Mouse (Mus musculus) hindbrain, embryonic 16.5 days (tissue): ENCODE data around the gene Ercc8. TPM values are rescaled to one million over a fixed set of nuclear protein-coding genes. Genes with fewer than 3 reads are reported as not detected.

Experiments used
- ATAC-seq: fragments of 200-750 bp; cut with Nextera tagmentation; 2 replicates; pipeline ENCODE4 v1.8.0; 2017; ENCODE audit warnings: moderate TSS enrichment, moderate library complexity
- H3K27ac ChIP-seq: fragments of 300-500 bp; sonication (generic); 2 replicates; pipeline ENCODE4 v1.5.1; 2014; ENCODE audit warnings: low read depth, mild to moderate bottlenecking, control low read depth, low read length, moderate library complexity
- H3K27me3 ChIP-seq: fragments of 300-500 bp; sonication (generic); replicated peaks from 2 replicates; pipeline ENCODE4 v1.6.1; 2014; ENCODE audit warnings: low read length; ENCODE audit not compliant: control insufficient read depth, insufficient read depth
- H3K36me3 ChIP-seq: fragments of 300-500 bp; sonication (generic); 2 replicates; pipeline ENCODE4 v1.6.1; 2014; ENCODE audit warnings: mild to moderate bottlenecking, low read length, moderate library complexity, mixed read lengths; ENCODE audit not compliant: control insufficient read depth, insufficient read depth
- H3K4me1 ChIP-seq: fragments of 300-500 bp; sonication (generic); 2 replicates; pipeline ENCODE4 v1.6.1; 2014; ENCODE audit warnings: low read depth, low read length; ENCODE audit not compliant: control insufficient read depth, insufficient read depth
- H3K4me2 ChIP-seq: fragments of 300-500 bp; sonication (generic); 2 replicates; pipeline ENCODE4 v1.6.1; 2014; ENCODE audit warnings: mild to moderate bottlenecking, low read length, control low read depth, moderate library complexity
- H3K4me3 ChIP-seq: fragments of 300-500 bp; sonication (generic); 2 replicates; pipeline ENCODE4 v1.5.1; 2014; ENCODE audit warnings: mild to moderate bottlenecking, low read length, control low read depth, moderate library complexity
- H3K9ac ChIP-seq: fragments of 300-500 bp; sonication (generic); 2 replicates; pipeline ENCODE4 v1.6.1; 2014; ENCODE audit warnings: low read depth, mild to moderate bottlenecking, control low read depth, low read length, moderate library complexity
- H3K9me3 ChIP-seq: fragments of 300-500 bp; sonication (generic); 2 replicates; pipeline ENCODE4 v1.6.1; 2014; ENCODE audit warnings: mild to moderate bottlenecking, low read length, moderate library complexity; ENCODE audit not compliant: control insufficient read depth
- WGBS: fragments of 180-500 bp; shearing (Covaris S2); extraction: QIAGEN DNeasy Blood & Tissue Kit; methylation state at CpG from one replicate; pipeline ENCODE4 v1.1.7; 2014; 5-methylcytosine and 5-hydroxymethylcytosine counted together
- polyA plus RNA-seq: library from polyadenylated mRNA; unstranded; fragments of >200 nt; fragmentation: Nextera tagmentation; extraction: Ambion mirVana; gene quantifications from 2 replicates; pipeline ENCODE4 v1.2.1, GENCODE M21; 2015

The Ercc8 gene
- polyA plus RNA-seq, 1 experiment from 2014 or later = 32.3 TPM

DNA sequence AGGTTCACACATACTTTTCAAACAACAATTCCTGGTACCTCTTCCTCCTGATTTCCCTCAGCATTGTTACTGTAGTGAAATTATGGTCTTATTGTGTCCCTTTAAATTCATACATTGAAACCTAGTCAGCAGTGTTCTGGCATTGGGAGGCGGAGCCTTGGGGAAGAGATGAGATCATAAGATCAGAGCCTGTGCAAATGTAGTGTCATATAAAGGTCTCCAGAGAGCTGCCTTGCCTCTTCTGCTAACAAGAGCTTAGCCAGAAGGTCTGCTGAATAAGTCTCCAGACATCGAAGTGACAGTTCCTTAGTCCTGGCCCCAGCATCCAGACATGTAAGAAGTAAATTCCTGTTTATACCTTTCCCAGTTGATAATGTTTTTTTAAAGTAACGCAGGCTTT is 46.3 kb downstream of the Ercc8 start:
- 92% methylated on average over 3 of the region's 3 CpGs for WGBS
- no peak for ATAC-seq
- H3K4me3 ChIP-seq = no peak overlapping the region
- H3K27me3 ChIP-seq = no peaks in the 10 kb centered on the region
- no peak overlapping the region for H3K4me2 ChIP-seq
- H3K36me3 ChIP-seq = no peaks in the 10 kb centered on the region
- no peaks in the 10 kb centered on the region for H3K4me1 ChIP-seq
- no peak overlapping the region for H3K27ac ChIP-seq
- H3K9me3 ChIP-seq = no peaks in the 10 kb centered on the region
- no peak overlapping the region for H3K9ac ChIP-seq

- Histone ChIP-seq H3K27me3 (no peaks in the 10 kb centered on the region), H3K4me2 (no peak overlapping the region), H3K9ac (no peak overlapping the region), H3K4me3 (no peak overlapping the region), H3K27ac (no peak overlapping the region), H3K9me3 (no peaks in the 10 kb centered on the region), H3K36me3 (no peaks in the 10 kb centered on the region), H3K4me1 (no peaks in the 10 kb centered on the region)
- 94% methylated on average over 2 of the region's 2 CpGs for WGBS
- ATAC-seq = no peak
Observed at GRCm38 (mm10) chr13:108207447-108207846, 48.9 kb downstream of the Ercc8 start.

DNA sequence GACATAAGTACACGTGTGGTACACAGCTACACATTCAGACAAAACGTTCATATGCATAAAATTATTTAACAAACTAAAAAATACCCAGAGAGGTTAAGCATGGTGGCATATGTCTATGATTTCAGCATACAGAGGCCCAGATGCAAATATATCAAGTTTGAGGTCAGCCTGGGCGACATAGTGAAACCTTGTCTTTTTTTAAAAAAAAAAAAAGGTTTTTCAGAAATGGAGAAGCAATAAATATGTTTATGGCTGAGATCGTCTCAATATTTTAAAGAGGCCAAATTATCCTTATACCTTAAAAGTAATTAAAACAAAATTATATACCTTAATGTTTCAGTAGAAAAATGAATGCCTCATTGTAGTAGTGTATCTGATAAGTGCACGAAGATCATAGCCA is 49.6 kb downstream of the Ercc8 start:
- Histone ChIP-seq H3K4me3 (no peak overlapping the region), H3K9ac (no peak overlapping the region), H3K4me1 (no peaks in the 10 kb centered on the region), H3K9me3 (no peaks in the 10 kb centered on the region), H3K27ac (no peak overlapping the region), H3K4me2 (no peak overlapping the region), H3K27me3 (peaks cover under 1% of the 10 kb centered on the region; the same call in 1 of the 2 replicates), H3K36me3 (no peaks in the 10 kb centered on the region)
- WGBS = 76% methylated on average over 5 of the region's 5 CpGs
- ATAC-seq = no peak

DNA sequence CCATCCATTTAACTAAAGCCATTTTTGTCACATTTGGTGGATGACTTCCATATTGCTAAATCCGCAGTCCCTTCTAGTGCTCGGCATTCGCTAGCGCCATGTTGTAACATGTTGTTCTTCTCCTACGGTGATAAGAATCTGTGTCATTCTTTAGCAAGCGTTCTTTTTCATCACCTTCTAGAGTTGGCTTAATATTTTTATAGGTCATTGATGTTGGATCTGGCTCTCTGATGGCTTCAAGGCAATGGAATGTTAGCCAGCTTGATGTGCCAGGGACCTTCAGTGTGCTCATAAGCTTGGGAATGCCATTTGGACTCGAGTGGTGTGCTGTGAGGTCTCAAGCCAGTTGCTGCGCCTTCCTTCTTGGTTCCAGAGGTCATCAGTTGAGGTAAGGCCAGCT is 52.4 kb downstream of the Ercc8 start:
- 91% methylated on average over 8 of the region's 8 CpGs for WGBS

DNA sequence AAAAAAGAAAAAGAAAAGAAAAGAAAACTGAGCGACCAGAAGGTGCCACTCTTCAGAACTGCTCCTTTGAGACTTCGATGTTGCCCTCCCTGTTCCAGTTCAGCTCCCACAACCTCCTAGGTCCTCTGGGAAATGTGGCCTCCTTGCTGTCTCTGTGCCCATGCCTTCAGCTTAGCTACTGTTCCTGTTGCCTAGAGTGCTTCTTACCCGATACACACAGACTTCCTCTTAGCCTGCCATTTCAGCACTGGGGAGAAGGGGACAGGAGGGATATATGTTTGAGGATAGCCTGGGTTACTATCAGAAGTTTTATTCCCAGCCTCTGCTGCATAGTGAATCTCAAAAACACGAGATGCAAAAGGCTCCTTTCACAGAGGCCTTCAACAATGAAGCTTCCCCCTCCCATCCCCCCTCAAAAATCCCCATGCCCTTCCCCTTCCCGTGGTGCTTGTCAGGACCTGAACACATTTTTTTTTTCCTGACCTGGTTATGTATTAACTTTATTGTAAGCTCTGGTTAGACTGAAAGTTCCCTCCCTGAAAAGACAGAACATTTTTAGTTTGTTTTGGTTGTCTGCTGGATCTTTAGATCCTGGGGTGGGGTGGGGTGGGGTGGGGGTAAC is 54.0 kb downstream of the Ercc8 start:
- WGBS = 43% methylated on average over 5 of the region's 5 CpGs
- no peak overlapping the region for H3K4me3 ChIP-seq
- H3K4me2 ChIP-seq = no peak overlapping the region
- peaks cover 11% of the 10 kb centered on the region for H3K27me3 ChIP-seq
- H3K4me1 ChIP-seq = peaks cover 4% of the 10 kb centered on the region
- no peak overlapping the region for H3K9ac ChIP-seq
- no peak for ATAC-seq
- no peaks in the 10 kb centered on the region for H3K9me3 ChIP-seq
- H3K36me3 ChIP-seq = no peaks in the 10 kb centered on the region
- no peak overlapping the region for H3K27ac ChIP-seq

More for the DNA sequence above, 52.4 kb downstream of the Ercc8 start:
- H3K9ac ChIP-seq = no peak overlapping the region
- H3K4me3 ChIP-seq = no peak overlapping the region
- no peaks in the 10 kb centered on the region for H3K9me3 ChIP-seq
- no peak for ATAC-seq
- no peaks in the 10 kb centered on the region for H3K36me3 ChIP-seq
- no peak overlapping the region for H3K27ac ChIP-seq
- peaks cover 7% of the 10 kb centered on the region for H3K27me3 ChIP-seq
- H3K4me2 ChIP-seq = no peak overlapping the region
- H3K4me1 ChIP-seq = peaks cover 4% of the 10 kb centered on the region

DNA sequence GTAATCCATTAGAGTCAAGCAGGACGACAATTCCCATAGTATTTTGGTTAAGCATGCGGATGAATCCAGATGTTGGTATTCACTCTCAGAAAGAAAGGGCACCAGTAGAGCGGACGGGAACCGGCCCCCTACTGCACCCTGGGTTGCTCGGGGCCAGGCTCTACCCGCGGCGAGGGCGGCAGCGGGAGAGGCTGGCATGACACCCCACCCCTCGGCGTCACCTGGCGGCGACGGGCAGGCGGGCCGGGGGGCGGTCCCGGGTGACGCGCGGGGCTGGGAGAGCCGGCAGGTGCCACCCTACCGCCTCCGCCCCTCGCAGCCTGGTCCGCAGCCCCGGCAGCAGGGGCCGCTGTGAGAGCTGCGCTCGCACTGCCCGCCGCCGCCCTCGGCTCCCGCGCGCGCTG is 55.6 kb downstream of the Ercc8 start, which contains the start of gene Elovl7:
Elovl7 (plus strand) TSS at position 324 of the 404 bp plus-strand sequence.
- Histone ChIP-seq H3K4me1 (peaks cover 4% of the 10 kb centered on the region), H3K36me3 (no peaks in the 10 kb centered on the region), H3K4me3 (peak within 1 kb of the TSS; percentile 84), H3K27me3 (peaks cover 11% of the 10 kb centered on the region), H3K27ac (no peak within 1 kb of the TSS), H3K4me2 (peak within 1 kb of the TSS; percentile 92), H3K9ac (peak within 1 kb of the TSS; percentile 84), H3K9me3 (no peaks in the 10 kb centered on the region)
- peak; percentile 96 for ATAC-seq
- 1% methylated on average over 19 of the region's 40 CpGs for WGBS

DNA sequence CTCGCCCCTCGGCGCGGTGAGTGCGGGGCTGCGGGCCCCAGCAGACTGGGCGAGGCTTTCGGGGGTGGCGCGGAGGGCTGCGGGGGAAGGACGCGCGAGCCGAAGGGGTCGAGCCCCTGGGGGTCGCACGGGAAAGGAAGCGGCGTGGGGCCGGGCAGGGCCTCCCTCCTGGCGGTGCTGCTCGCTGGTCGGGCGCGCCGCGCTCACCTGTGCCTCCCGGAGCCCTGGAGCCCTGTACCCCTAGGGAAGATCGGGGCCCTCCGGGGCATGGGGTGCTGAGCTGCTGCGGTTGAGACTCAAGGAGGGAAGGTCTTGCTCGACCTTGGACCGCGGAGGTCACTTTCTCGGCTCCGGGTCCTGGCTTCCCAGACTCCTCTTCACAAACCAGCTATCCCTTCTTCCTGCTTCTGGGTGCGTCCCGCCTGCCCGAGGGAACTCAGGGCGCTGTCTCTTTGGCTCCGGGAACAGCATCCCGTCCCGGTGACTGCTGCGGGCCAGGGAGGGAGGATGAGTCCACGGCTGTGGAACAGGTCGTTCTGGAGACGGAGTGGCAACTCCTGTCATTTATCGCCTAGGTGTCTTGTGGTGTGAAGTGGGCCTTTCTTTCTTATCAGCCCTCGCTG is 56.1 kb downstream of the Ercc8 start:
- H3K27me3 ChIP-seq = peaks cover 11% of the 10 kb centered on the region
- ATAC-seq = peak; percentile 77
- H3K4me2 ChIP-seq = peak overlapping the region; percentile 92
- H3K9me3 ChIP-seq = no peaks in the 10 kb centered on the region
- peak overlapping the region; percentile 84 for H3K9ac ChIP-seq
- no peak overlapping the region for H3K27ac ChIP-seq
- H3K4me1 ChIP-seq = peaks cover 4% of the 10 kb centered on the region
- H3K4me3 ChIP-seq = peak overlapping the region; percentile 84
- H3K36me3 ChIP-seq = no peaks in the 10 kb centered on the region
- under 1% methylated on average over 44 of the region's 50 CpGs for WGBS

DNA sequence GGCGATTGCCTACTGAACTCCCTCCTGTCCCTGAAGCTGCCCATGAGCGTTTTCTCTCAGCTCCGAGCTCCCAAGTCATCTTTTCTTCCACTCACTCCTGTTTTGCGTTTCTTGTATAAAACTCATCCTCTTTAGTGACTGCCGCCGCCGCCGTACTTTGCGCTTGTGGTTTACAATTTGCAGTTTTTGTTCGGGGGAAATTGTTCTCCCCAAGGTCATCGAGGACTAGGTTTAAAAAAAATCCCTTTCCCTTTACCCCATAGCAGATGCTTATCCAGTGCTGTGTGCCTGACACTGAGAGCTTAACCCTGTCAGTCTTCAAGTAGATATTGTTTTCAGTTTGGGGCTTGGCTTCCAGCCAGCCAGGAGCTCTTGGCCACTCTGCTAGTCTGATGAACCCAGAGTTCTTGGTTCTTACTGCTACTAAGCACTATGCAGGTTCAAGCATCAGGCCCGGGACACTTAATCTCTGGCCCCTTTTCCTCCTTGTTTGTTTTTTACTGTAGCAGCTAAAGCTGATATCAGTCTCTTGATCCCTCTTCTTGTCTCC is 56.8 kb downstream of the Ercc8 start:
- peak overlapping the region; percentile 0; the same call in 1 of the 2 replicates for H3K9ac ChIP-seq

GRCm38 (mm10) chr13:108219773-108220172 is 61.2 kb downstream of the Ercc8 start:
- 69% methylated on average over 7 of the region's 7 CpGs for WGBS
- H3K27ac ChIP-seq = no peak overlapping the region
- no peak overlapping the region for H3K9ac ChIP-seq
- no peak for ATAC-seq
- peaks cover 9% of the 10 kb centered on the region for H3K27me3 ChIP-seq
- no peak overlapping the region for H3K4me3 ChIP-seq
- H3K4me1 ChIP-seq = peaks cover 4% of the 10 kb centered on the region
- H3K9me3 ChIP-seq = no peaks in the 10 kb centered on the region
- no peak overlapping the region for H3K4me2 ChIP-seq
- no peaks in the 10 kb centered on the region for H3K36me3 ChIP-seq

More for the DNA sequence above, 56.8 kb downstream of the Ercc8 start:
- Histone ChIP-seq H3K4me1 (peaks cover 4% of the 10 kb centered on the region), H3K9me3 (no peaks in the 10 kb centered on the region), H3K27ac (no peak overlapping the region), H3K4me2 (peak overlapping the region; percentile 92), H3K27me3 (peaks cover 11% of the 10 kb centered on the region), H3K36me3 (no peaks in the 10 kb centered on the region), H3K4me3 (peak overlapping the region; percentile 84)
- WGBS = 4% methylated on average over 12 of the region's 12 CpGs
- no peak for ATAC-seq
